Mouse (Mus musculus): ENCODE results near the gene Lamb3.

The Lamb3 gene

DNA sequence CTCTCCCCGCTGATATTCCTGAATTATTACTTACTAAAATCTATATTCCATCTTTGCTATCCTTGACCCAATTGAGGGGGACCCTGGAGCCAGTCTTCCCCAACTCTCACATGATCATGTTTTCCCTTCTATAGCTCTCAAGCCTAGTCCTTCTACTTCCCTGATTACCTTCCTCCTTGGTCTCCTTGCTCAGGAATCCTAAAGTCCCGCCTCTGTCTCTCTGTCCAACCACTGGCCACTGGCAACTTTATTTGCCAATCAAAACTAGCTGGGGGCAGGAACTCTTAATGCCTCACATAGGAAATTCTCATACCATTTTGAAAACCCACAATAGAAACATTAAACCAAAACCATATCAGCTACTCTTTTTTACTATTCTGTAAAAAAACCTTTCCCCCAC, 73.8 kb downstream of the Lamb3 start:
- DNase-seq = no peak

DNA sequence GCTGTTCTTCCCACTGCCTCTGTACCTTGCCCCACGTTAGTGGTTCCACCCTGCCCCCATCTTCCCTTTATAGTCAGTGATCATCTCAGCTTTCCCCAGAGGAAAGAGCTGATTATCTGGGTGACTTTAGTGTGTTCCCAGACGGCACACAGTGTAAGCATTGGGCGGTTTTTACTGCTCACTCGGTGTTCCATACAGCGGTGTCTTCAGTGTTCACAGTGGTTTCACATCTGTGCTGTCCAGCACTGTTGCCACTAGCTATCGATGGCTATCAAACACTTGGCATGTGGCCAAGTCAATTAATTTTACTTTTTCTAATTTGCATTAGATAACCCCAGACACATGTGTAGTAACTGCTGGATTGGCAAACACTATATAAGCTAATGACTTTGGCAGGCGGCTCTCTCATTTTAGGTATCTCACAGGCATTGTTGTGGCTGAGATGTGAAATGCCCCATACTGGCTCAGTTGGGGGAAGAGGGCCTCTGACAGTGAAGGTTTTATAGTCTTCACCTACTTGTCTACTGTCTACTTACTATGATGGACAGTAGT, 76.8 kb downstream of the Lamb3 start:
- no peak for DNase-seq

DNA sequence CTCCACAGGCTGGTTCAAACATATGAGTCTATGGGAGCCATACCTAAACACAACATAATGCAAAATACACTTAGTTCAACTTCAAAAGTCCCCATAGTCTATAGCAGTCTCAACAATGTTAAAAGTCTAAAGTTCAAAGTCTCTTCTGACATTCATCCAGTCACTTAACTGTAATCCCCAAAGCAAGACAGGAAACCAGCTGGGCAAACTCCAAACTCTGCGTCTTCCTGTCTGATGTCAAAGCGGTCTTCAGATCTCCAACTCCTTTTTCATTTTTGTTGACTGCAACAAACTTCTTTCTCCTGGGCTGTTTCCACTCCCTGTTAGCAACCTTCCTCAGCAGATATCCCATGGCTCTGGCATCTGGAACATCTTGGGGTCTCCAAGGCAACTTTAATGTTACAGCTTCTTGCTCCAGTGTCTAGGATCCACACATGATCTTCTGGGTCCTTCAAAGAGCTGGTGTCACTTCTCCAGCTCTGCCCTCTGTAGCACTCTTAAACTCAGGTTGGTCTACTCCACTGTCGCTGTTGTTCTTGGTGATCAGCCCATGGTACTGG, 78.3 kb downstream of the Lamb3 start:
- peak; percentile 47 to 62 for DNase-seq

- no peak for DNase-seq
Observed at GRCm38 (mm10) chr1:193287578-193287977, 80.1 kb downstream of the Lamb3 start.

DNA sequence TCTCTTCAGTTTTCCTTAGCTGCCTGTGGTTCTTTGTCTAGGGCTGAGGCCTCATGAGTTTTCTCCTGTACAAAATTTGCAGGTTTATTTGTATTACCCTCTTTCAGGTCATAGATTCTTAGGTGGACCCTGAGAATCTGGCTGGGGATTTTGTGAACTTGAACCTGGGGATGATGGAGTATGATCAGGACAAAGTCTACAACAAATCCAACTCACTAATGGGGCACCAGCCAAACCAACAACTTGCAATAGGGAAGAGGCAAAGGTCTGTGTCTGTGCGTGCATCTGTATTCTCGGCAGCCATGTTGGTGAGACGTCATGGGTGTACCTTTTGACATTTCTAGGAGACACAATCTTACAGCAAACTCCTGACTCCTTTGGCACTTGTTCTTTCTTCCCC, 81.6 kb downstream of the Lamb3 start:
- no peak for DNase-seq

GRCm38 (mm10) chr1:193289914-193290313, 82.4 kb downstream of the Lamb3 start:
- no peak for DNase-seq

DNA sequence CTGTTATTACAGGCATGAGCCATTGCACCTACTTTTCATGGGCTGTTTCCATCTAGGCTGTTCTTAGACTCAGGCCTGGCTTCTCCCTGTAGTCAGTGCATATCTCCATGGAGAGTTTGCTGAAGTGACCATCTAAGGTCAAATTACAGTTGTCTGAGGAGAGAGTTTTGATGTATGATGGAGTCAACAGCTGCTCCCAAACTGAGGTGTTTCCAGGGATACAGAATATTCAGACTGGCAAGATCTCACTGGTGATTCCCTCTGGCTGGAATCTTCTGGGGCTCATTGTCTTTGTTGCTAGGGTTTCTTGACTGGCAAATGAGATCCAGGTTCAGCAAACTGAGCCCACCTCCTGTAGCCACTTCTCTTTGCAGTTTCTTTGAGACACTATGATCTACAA, 83.2 kb downstream of the Lamb3 start:
- no peak for DNase-seq

GRCm38 (mm10) chr1:193293039-193293438, 85.5 kb downstream of the Lamb3 start:
- no peak for DNase-seq

GRCm38 (mm10) chr1:193293926-193294325, 86.4 kb downstream of the Lamb3 start:
- no peak for DNase-seq

- DNase-seq = no peak
Observed at GRCm38 (mm10) chr1:193295920-193296319, 88.4 kb downstream of the Lamb3 start.

- no peak for DNase-seq
Observed at GRCm38 (mm10) chr1:193298141-193298765, 90.8 kb downstream of the Lamb3 start.

GRCm38 (mm10) chr1:193299995-193300394, 92.5 kb downstream of the Lamb3 start:
- no peak for DNase-seq

- no peak for DNase-seq
Observed at GRCm38 (mm10) chr1:193301216-193302092, 94.0 kb downstream of the Lamb3 start.

GRCm38 (mm10) chr1:193302093-193302405, 94.5 kb downstream of the Lamb3 start:
- DNase-seq = no peak

DNA sequence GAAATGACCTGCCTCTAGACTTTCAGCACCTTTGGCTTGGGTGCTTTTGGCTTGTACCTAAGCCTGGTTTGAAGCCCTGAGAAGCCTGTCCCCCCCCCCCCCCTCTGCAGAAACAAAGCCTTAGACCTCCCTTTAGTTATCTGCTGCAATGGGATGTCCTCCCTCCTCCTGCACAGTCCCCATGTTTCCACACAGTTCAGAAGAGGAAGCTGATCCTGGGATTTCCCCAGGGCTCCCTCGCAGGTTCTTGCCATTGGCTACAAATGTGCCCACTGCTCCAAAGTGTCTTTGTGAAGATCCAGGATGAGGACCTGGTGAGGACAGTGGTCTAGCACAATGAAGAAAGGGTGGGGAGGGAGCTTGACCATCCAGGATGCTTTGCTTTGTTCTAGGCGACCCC, 95.6 kb downstream of the Lamb3 start:
- DNase-seq = no peak

DNA sequence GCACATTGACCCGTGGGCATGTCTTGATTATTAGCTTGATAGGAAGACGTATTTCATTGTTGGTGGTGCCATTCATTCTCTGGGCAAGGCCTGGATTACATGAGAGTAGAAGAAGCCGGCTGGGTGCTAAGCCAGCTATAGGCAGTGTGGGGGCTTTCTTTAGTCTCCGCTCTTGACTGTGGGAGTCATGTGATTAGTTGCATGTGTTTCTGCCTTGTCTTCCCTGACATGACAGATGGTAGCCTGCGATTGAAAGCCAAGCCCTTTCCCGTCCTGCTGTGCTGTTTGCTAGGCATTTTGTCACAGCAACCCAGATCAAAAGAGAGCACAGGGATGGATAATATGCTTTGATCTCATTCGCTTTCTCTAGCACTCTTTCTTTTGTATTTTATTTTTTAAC, 97.9 kb downstream of the Lamb3 start:
- no peak for DNase-seq

DNA sequence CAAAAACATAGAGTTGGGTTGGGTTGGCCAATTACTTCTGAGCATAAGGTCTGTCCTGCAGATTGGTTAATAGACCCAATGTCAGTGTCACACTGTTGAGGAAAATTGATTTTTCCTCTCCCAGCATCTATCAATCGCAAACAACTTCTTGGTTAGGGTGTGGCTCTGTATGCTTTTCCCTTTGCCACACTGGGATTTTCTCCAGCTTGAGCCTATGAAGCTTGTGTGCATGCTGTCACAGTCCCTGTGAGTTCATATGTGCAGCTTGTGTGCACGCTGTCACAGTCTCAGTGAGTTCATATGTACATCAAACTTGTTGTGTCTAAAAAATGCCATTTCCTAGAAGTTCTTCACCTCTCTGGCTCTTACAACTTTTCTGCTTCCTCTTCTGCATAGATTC, 99.3 kb downstream of the Lamb3 start:
- DNase-seq = no peak

- no peak for DNase-seq
Observed at GRCm38 (mm10) chr1:193309785-193310518, 102.5 kb downstream of the Lamb3 start.

- no peak for DNase-seq
Observed at GRCm38 (mm10) chr1:193310519-193311085, 103.1 kb downstream of the Lamb3 start.

GRCm38 (mm10) chr1:193311596-193311995, 104.1 kb downstream of the Lamb3 start:
- no peak for DNase-seq

DNA sequence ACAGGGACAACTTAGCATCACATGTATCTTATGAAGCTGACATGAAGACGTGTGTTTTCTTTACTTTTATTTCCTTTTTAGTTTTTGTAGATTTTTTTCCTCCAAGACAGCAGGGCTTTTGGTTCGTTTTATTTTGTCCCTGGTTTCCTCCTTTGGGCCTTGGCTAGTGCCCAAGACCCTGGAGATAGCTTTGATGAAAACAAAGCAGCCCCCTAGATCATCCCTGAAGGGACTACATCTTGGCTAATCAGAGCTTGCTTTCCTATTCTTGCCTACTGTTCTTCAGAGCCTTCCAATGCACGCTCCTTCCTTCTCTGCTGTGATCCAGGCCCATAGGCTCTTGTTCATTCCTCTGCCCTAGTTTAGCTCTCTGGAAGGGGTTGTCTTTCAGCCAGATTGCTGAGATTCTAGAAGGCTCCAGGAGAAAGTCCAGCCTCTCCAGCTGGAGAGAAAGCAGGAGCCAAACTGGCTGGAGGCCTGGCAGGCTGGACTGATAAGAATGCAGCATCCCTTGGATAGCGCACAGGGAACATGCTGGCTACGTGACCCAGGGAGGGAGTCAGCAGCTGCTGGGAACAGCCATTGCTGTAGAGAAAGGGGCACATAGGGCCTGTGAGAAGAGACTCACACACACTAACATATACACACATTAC, 108.3 kb downstream of the Lamb3 start:
- DNase-seq = no peak

DNA sequence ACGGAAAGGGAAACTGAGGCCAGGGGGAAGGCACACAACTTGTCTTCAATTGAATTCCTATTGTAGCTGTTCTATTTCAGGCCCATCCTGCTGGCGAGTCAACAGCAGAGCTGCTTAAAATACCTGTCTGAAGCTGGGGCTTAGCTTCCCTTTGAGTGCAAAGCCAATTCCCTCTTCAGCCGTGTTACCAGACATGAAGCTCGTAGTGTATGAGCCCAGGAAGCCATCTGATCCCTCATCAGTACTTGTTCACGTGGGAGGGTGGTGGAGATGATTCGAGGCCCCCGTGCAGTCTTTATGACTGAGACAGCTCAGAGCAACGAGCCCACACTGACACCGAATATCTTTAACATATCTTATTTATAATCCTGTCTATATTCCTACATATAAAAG, 108.9 kb downstream of the Lamb3 start:
- DNase-seq = no peak
